Comparison of ENCODE assay signal across 8 mouse cellular contexts in the genomic region with DNA sequence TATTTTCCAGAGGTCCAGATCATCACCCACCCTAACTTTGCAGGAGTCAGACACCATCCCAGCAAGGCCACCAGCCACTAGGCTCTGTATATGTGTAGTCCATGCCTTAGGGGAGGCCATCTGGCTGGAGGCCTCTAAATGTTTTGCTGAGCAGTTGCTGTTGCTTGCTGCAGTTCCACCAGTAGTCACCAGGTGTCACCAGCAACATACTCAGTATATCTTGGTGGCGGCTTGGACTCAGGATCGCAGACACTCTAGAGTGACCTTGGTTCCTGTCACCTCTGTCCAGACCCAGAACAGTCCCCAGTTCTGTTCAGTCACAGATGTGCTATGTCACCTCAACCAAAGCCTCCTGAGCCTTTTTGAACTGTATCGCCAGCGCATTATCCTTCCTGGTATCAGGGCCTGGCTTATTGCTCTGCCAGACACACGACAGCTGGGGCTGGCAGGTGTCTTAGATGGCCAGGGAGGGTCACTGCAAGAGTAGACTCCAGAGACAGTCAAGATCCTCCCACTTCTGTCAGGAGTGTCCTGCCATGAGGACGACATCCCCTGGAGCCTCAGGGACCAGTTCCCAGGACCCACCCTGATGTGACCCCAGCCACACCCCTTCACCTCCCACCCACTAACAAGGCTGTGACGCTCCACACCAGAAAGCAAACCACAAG. TPM values are rescaled to one million over a fixed set of nuclear protein-coding genes. Genes with fewer than 3 reads are reported as not detected.
DNase-seq lines count a peak whose midpoint lies in the region; ATAC-seq and TF ChIP-seq lines count a peak whose summit lies in the region.

No protein-coding gene starts in this region.

- H3K4me2 ChIP-seq in intestine, embryonic 14.5 days (ENCODE audit: low read length), result no peak overlapping the region

- intact Hi-C loops in gastrocnemius, postnatal 36 days (cut with DNase I), result no loop called here
- intact Hi-C loops in left cerebral cortex, postnatal 14 days (cut with DNase I), result loop anchor here (2.0 kb wide), 1 partner anchor 54 kb away; no protein-coding TSS in a partner anchor

- TF ChIP-seq CTCF in cortical plate, adult 2 months (IDR thresholded peaks at IDR 0.05; ENCODE audit: extremely low read depth, insufficient read depth, low read length), result peak; percentile 97

- peaks cover 83% of the 10 kb centered on the region for H3K36me3 ChIP-seq in intestine, embryonic 14.5 days (ENCODE audit: control insufficient read depth, insufficient read depth, low read length)
- H3K36me3 ChIP-seq in midbrain, embryonic 10.5 days, result peaks cover 100% of the 10 kb centered on the region

- no peaks in the 10 kb centered on the region for H3K4me1 ChIP-seq in cortical plate, adult 2 months (ENCODE audit: control insufficient read depth, insufficient read depth, low read length)
- H3K4me1 ChIP-seq in intestine, embryonic 14.5 days (replicated peaks; ENCODE audit: control insufficient read depth, insufficient read depth, low read length), result 0 out of 2 replicates have a peak, but pooled peaks cover 8% of the 10 kb centered on the region
- peaks cover 13% of the 10 kb centered on the region for H3K4me1 ChIP-seq in midbrain, embryonic 10.5 days

- no peaks in the 10 kb centered on the region for H3K27me3 ChIP-seq in intestine, embryonic 14.5 days (replicated peaks; ENCODE audit: control insufficient read depth, insufficient read depth, low read length)
- H3K27me3 ChIP-seq in midbrain, embryonic 10.5 days (ENCODE audit: low read depth, poor library complexity, severe bottlenecking), result no peaks in the 10 kb centered on the region

- no peak overlapping the region for H3K27ac ChIP-seq in cortical plate, adult 2 months (ENCODE audit: insufficient read depth, low read length)
- H3K27ac ChIP-seq in intestine, embryonic 14.5 days (ENCODE audit: low read depth), result no peak overlapping the region
- H3K27ac ChIP-seq in midbrain, embryonic 10.5 days (replicated peaks), result no peak overlapping the region

- ATAC-seq in intestine, embryonic 14.5 days (replicated peaks; ENCODE audit: low FRiP score, low TSS enrichment, low read depth), result peak; percentile 57

- H3K9ac ChIP-seq in intestine, embryonic 14.5 days (ENCODE audit: low read length), result no peak overlapping the region

- H3K9me3 ChIP-seq in intestine, embryonic 14.5 days (ENCODE audit: control insufficient read depth, low read length), result no peaks in the 10 kb centered on the region
- no peaks in the 10 kb centered on the region for H3K9me3 ChIP-seq in midbrain, embryonic 10.5 days (replicated peaks)

- TF ChIP-seq POLR2A in cortical plate, adult 2 months (IDR thresholded peaks at IDR 0.05; ENCODE audit: extremely low read depth, insufficient read depth, low read length), result no peak

- DNase-seq in ZHBTc4 (ENCODE audit: low read depth, low spot score), result peak; percentile 87
- DNase-seq in gastrocnemius, postnatal 36 days, result peak; percentile 82 to 84
- peak; percentile 93 for DNase-seq in intestine, embryonic 14.5 days (ENCODE audit: low spot score)
- DNase-seq in left cerebral cortex, postnatal 14 days (ENCODE audit: low spot score in 2 of 2), result peak; percentile 90
- DNase-seq in midbrain, embryonic 10.5 days (ENCODE audit: low spot score), result peak; percentile 83
- peak; percentile 59 to 74 for DNase-seq in right cerebral cortex, postnatal 36 days (ENCODE audit: low spot score in 2 of 2)
- peak; percentile 76 to 84 for DNase-seq in urinary bladder, postnatal 36 days (ENCODE audit: low spot score in 2 of 2)

- WGBS in intestine, embryonic 14.5 days, result 36% methylated on average over 7 of the region's 7 CpGs
- 66% methylated on average over 7 of the region's 7 CpGs for WGBS in midbrain, embryonic 10.5 days

- H3K4me3 ChIP-seq in cortical plate, adult 2 months (ENCODE audit: insufficient read depth, low read length), result no peak overlapping the region
- H3K4me3 ChIP-seq in intestine, embryonic 14.5 days (ENCODE audit: low read depth, low read length), result no peak overlapping the region
- H3K4me3 ChIP-seq in midbrain, embryonic 10.5 days, result no peak overlapping the region

RNA-seq across cellular contexts. Expression of gene Siva1, which starts 8.8 kb away (rescaled TPM):
- polyA plus RNA-seq in cortical plate, adult 2 months (2012; rRNA removed), result 25.6 and 29.3 TPM in 2 replicates
- total RNA-seq in gastrocnemius, postnatal 36 days (2021), result 10 to 100 TPM; 12.6 to 17.0 TPM
- polyA plus RNA-seq in intestine, embryonic 14.5 days (2014; fragmentation: Nextera tagmentation; extraction: Ambion mirVana), result 315 and 324 TPM in 2 replicates
- total RNA-seq in left cerebral cortex, postnatal 14 days (2021), result 10 to 100 TPM; 14.5 to 16.8 TPM
- polyA plus RNA-seq in midbrain, embryonic 10.5 days (2016; fragmentation: Nextera tagmentation; extraction: Ambion mirVana), result 306 and 361 TPM in 2 replicates

RNA-seq across cellular contexts. Expression of gene Akt1, which starts 21.4 kb away (rescaled TPM):
- 168 and 178 TPM in 2 replicates for polyA plus RNA-seq in cortical plate, adult 2 months (2012; rRNA removed)
- 10 to 100 TPM; 49.9 to 55.7 TPM for total RNA-seq in gastrocnemius, postnatal 36 days (2021)
- 56.2 and 58.8 TPM in 2 replicates for polyA plus RNA-seq in intestine, embryonic 14.5 days (2014; fragmentation: Nextera tagmentation; extraction: Ambion mirVana)
- total RNA-seq in left cerebral cortex, postnatal 14 days (2021), result 100 to 1,000 TPM; 137 to 144 TPM
- 44.5 and 46.2 TPM in 2 replicates for polyA plus RNA-seq in midbrain, embryonic 10.5 days (2016; fragmentation: Nextera tagmentation; extraction: Ambion mirVana)

RNA-seq across cellular contexts. Expression of gene Zbtb42, which starts 25.3 kb away (rescaled TPM):
- 1.3 and 1.7 TPM in 2 replicates for polyA plus RNA-seq in cortical plate, adult 2 months (2012; rRNA removed)
- 1 to 10 TPM in 1 of 2 experiments, under 1 TPM in 1; 0.79 to 1.1 TPM for total RNA-seq in gastrocnemius, postnatal 36 days (2021)
- 9.4 and 9.8 TPM in 2 replicates for polyA plus RNA-seq in intestine, embryonic 14.5 days (2014; fragmentation: Nextera tagmentation; extraction: Ambion mirVana)
- under 1 TPM; 0.25 to 0.68 TPM for total RNA-seq in left cerebral cortex, postnatal 14 days (2021)
- 8.2 and 9.2 TPM in 2 replicates for polyA plus RNA-seq in midbrain, embryonic 10.5 days (2016; fragmentation: Nextera tagmentation; extraction: Ambion mirVana)

RNA-seq across cellular contexts. Expression of gene Adssl1, which starts 33.4 kb away (rescaled TPM):
- polyA plus RNA-seq in cortical plate, adult 2 months (2012; rRNA removed), result 38.0 and 44.6 TPM in 2 replicates
- total RNA-seq in gastrocnemius, postnatal 36 days (2021), result 100 to 1,000 TPM; 904 to 982 TPM
- polyA plus RNA-seq in intestine, embryonic 14.5 days (2014; fragmentation: Nextera tagmentation; extraction: Ambion mirVana), result 1.8 and 2.0 TPM in 2 replicates
- 1 to 10 TPM; 6.5 to 8.4 TPM for total RNA-seq in left cerebral cortex, postnatal 14 days (2021)
- 2.9 and 3.4 TPM in 2 replicates for polyA plus RNA-seq in midbrain, embryonic 10.5 days (2016; fragmentation: Nextera tagmentation; extraction: Ambion mirVana)

Comparison
In these comparisons a context has a peak if more than half of its experiments do, and no peak if none do; other contexts are left out.
1. RNA of gene Siva1, which starts 8.8 kb away (polyA plus RNA-seq): 306 to 361 TPM in midbrain, embryonic 10.5 days and 315 to 324 TPM in intestine, embryonic 14.5 days; 25.6 to 29.3 TPM in cortical plate, adult 2 months; every median in the first group is over 10 times any median in the second.
2. Peak in every context shown above with its lines, with median percentiles within 50 percentile points of each other: DNase-seq.